Mouse (Mus musculus) gastrocnemius, adult 18-20 months (tissue): Measurements from ENCODE around the gene Bhlhe23. TPM values are rescaled to one million over a fixed set of nuclear protein-coding genes. Genes with fewer than 3 reads are reported as not detected.

Experiments used
- DNase-seq: peaks from one replicate; pipeline ENCODE4 v3.0.0; 2021; ENCODE audit warnings: low spot score
- total RNA-seq, 2 experiments: library from RNA; stranded (reverse); gene quantifications; 2 replicates each; pipeline ENCODE4 v1.2.3; 2021

Gene Bhlhe23
- total RNA-seq, 2 experiments from 2014 or later = not detected

DNA sequence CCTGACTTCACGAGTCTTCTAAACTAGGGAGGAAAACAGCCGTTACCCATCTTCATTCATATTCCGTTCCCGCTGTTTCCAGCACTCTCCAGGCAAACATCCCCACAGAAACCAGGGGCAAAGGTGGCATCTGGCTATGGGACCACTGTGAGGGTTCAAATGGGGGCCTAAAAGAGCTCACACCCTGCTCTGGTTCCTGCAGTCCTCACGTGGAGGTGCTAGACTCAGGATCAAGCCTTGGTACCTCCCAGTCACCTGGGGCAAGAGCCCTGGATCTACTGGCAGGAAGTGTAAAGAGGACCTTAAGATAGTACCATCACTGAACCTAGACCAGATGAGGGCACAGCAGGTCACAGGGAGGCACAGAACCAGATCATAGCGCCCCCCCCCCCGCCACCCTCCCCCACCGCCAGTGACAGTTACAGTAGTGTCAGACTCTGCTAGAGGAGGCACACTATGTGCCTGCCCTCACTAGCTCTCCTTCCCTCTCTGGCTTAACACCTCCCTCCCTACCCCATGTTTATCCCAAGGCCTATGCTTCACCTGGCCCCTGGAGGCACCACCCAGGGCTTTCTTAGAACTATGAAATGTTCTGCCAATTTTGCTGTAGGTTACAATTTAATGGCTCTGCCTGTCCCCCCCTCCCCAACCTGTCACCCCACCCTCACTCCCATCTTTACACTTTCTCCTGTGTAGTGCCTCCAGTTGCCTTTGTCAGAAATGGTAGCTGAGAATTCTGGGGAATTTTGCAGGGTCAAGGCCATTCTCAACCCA lies 50.7 kb downstream of the Bhlhe23 start:
- DNase-seq = no peak

- DNase-seq = no peak
Measured at GRCm38 (mm10) chr2:180725414-180725778, 51.3 kb downstream of the Bhlhe23 start.

DNA sequence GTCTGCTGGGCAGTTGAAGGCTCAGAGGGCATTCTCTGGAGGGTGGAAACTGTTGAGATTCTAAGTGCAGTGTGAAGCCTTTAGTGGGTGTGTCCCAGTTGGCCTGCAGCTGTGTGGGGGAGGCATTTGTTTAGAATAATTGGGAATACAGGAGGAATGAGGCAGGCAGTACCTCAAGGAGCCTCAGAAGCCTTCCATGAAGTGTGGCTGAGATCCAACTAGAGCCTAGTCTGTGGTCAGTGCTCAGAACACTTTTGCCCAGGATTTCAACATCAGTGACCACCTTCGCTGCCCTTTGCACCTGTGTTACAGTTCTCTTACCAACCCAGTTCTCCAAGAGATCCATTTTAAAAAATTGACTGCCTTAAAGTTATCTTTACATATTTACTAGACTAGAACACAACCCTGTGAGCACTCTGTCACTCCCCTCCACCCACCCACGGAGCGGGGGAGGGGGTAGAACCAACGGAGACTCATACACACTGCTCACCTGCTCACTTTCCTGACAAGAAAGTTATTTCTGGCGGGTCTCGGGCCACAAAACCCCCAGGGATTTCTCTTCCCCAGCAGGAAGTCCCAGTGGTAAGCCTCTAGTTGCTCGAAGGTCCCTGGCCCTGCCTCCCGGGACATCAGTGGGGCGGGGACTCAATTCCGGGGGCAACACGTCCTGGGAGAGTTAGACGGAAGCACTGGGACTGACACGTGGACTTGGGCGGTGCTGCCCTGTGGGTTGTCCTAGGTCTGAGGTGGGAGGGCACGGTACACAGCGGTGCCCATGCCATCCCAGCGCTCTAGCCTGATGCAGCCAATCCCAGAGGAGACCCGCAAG lies 51.9 kb downstream of the Bhlhe23 start, which contains the start of gene Slc17a9:
Gene Slc17a9 (plus strand): TSS at position 679 of the 829 bp plus-strand sequence.
- peak; percentile 36 for DNase-seq

Other genes with a start within 250 kb of the Bhlhe23 start
- gene Mrgbp, start 195.6 kb downstream of the Bhlhe23 start, total RNA-seq = 1 to 10 TPM; 4.4 to 4.5 TPM
- gene Ogfr, start 187.7 kb downstream of the Bhlhe23 start, total RNA-seq = 10 to 100 TPM; 20.7 to 25.7 TPM
- under 1 TPM in 1 of 2 experiments, not detected in 1; 0.07 TPM for gene Col9a3, start 179.1 kb downstream of the Bhlhe23 start, total RNA-seq
- gene Tcfl5, start 134.2 kb downstream of the Bhlhe23 start, total RNA-seq = not detected
- 10 to 100 TPM; 15.3 to 19.4 TPM for gene Dido1, start 66.9 kb downstream of the Bhlhe23 start, total RNA-seq
- gene Gid8, start 66.8 kb downstream of the Bhlhe23 start, total RNA-seq = 10 to 100 TPM; 31.7 to 36.7 TPM
- not detected for gene Slc17a9, start 51.6 kb downstream of the Bhlhe23 start, total RNA-seq
- gene Ythdf1, start 144.0 kb upstream of the Bhlhe23 start, total RNA-seq = 10 to 100 TPM; 39.9 to 41.6 TPM
- not detected for gene Birc7, start 152.1 kb upstream of the Bhlhe23 start, total RNA-seq
- gene Nkain4, start 177.8 kb upstream of the Bhlhe23 start, total RNA-seq = under 1 TPM in 1 of 2 experiments, not detected in 1; 0.66 TPM
- gene Arfgap1, start 190.3 kb upstream of the Bhlhe23 start, total RNA-seq = 10 to 100 TPM; 29.1 to 29.4 TPM
- 1 to 10 TPM; 1.6 to 1.9 TPM for gene Col20a1, start 209.6 kb upstream of the Bhlhe23 start, total RNA-seq